Mouse (Mus musculus): Measurements from ENCODE around the gene Pou3f1. TPM values are rescaled to one million over a fixed set of nuclear protein-coding genes. Genes with fewer than 3 reads are reported as not detected.

Gene Pou3f1
- polyA plus RNA-seq, 1 experiment: not detected

- H3K4me3 ChIP-seq (ENCODE audit: insufficient read depth, low read length): no peak overlapping the region
- no peaks in the 10 kb centered on the region for H3K4me1 ChIP-seq (ENCODE audit: control insufficient read depth, insufficient read depth, low read length)
- TF ChIP-seq POLR2A (IDR thresholded peaks at IDR 0.05; ENCODE audit: low read depth, low read length): no peak
- no peak for TF ChIP-seq CTCF (IDR thresholded peaks at IDR 0.05; ENCODE audit: borderline replicate concordance, insufficient read depth, low read length)
- no peak overlapping the region for H3K27ac ChIP-seq (ENCODE audit: insufficient read depth, low read length)
Measured at GRCm38 (mm10) chr4:124622566-124622965, 34.0 kb upstream of the Pou3f1 start.

DNA sequence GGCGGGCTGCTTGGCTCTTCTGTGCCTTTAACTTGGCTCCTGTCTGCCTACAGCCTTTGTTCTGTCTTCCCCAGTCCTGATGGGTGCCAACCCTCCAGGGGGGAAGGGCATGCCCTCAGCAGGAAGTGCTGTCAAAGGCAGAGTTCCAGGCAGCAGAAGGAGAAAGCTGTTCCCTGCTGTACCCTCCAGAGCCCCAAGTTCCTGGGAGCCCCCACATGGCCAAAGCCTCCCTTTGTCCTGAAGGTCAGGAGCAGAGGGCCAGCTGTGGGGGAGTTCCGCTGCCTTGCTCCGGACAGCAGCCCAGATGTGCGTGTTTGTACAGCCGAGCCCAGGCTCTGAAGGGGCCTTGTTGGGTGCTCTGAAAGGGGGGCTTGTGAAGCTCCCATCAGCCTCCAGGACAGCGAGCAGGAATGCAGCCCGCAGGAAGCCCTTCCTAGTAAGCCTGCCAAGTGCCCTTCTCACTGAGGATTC, 32.5 kb upstream of the Pou3f1 start:
- no peak for TF ChIP-seq CTCF (IDR thresholded peaks at IDR 0.05; ENCODE audit: borderline replicate concordance, insufficient read depth, low read length)
- TF ChIP-seq POLR2A (IDR thresholded peaks at IDR 0.05; ENCODE audit: low read depth, low read length): no peak
- no peak overlapping the region for H3K4me3 ChIP-seq (ENCODE audit: insufficient read depth, low read length)
- no peaks in the 10 kb centered on the region for H3K4me1 ChIP-seq (ENCODE audit: control insufficient read depth, insufficient read depth, low read length)
- no peak overlapping the region for H3K27ac ChIP-seq (ENCODE audit: insufficient read depth, low read length)

DNA sequence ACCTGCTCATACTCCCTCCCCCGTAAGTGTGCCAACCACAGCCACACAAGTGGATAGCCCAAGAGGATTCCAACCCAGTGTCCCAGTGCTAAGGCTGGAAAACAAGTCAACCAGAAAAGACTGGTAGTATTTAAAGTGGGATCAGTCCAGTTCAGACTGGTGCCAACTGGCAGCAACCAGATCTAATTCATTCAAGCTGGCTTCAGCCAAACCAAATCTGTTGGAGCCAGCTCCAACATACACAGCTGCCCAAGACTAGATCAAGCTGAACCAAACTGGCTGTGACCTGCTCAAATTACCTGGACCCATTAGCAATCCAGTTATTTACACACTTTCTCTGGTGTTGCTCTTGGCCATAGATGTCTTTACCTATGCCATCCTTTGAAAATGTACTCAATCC, 29.8 kb upstream of the Pou3f1 start:
- no peaks in the 10 kb centered on the region for H3K4me1 ChIP-seq (ENCODE audit: control insufficient read depth, insufficient read depth, low read length)
- H3K4me3 ChIP-seq (ENCODE audit: insufficient read depth, low read length): no peak overlapping the region
- H3K27ac ChIP-seq (ENCODE audit: insufficient read depth, low read length): no peak overlapping the region
- TF ChIP-seq POLR2A (IDR thresholded peaks at IDR 0.05; ENCODE audit: low read depth, low read length): no peak
- no peak for TF ChIP-seq CTCF (IDR thresholded peaks at IDR 0.05; ENCODE audit: borderline replicate concordance, insufficient read depth, low read length)

DNA sequence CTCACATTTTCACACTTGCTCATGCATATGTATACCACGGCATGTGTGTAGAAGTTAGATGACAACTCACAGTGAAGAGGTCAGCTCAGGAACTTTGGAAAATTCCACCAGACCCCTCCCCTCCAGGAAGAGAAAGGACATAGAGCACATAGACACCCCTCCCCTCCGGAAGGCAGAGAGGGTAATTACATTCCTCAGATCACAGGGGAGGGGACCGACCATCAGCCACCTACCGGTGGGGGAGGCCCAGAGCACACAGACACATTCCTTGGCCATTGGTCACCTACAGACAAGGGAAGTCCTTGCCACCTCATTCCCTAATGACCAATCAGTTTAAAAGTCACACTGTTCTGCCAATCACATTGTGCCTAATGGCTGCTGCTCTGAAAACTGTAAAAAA, 25.2 kb upstream of the Pou3f1 start:
- Histone ChIP-seq H3K27ac (ENCODE audit: insufficient read depth, low read length) (no peak overlapping the region), H3K4me3 (ENCODE audit: insufficient read depth, low read length) (no peak overlapping the region), H3K4me1 (ENCODE audit: control insufficient read depth, insufficient read depth, low read length) (no peaks in the 10 kb centered on the region)
- TF ChIP-seq CTCF (IDR thresholded peaks at IDR 0.05; ENCODE audit: borderline replicate concordance, insufficient read depth, low read length) (no peak), POLR2A (IDR thresholded peaks at IDR 0.05; ENCODE audit: low read depth, low read length) (no peak)

GRCm38 (mm10) chr4:124632856-124633255, 23.8 kb upstream of the Pou3f1 start:
- TF ChIP-seq CTCF (IDR thresholded peaks at IDR 0.05; ENCODE audit: borderline replicate concordance, insufficient read depth, low read length): no peak
- TF ChIP-seq POLR2A (IDR thresholded peaks at IDR 0.05; ENCODE audit: low read depth, low read length): no peak
- no peak overlapping the region for H3K27ac ChIP-seq (ENCODE audit: insufficient read depth, low read length)
- no peak overlapping the region for H3K4me3 ChIP-seq (ENCODE audit: insufficient read depth, low read length)
- H3K4me1 ChIP-seq (ENCODE audit: control insufficient read depth, insufficient read depth, low read length): no peaks in the 10 kb centered on the region

DNA sequence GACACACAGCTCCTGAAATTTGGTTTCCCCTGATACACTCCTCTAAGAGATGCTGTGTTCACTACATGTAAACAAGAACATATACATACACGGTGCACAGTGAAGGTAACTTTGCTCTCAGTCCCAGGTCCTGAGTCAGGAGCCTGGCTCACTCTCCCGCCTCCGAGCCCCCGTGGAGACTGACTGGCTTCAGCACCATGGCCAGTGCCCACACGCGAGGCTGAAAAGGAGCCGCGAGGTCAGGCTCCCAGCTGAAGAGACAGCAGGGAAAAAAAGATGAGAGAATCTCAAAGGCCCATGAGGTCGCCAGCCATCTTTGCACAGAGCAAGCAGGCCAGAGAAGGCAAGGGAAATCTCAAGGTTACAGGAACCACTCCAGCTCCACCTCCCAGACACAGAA, 23.3 kb upstream of the Pou3f1 start:
- H3K4me1 ChIP-seq (ENCODE audit: control insufficient read depth, insufficient read depth, low read length): no peaks in the 10 kb centered on the region

DNA sequence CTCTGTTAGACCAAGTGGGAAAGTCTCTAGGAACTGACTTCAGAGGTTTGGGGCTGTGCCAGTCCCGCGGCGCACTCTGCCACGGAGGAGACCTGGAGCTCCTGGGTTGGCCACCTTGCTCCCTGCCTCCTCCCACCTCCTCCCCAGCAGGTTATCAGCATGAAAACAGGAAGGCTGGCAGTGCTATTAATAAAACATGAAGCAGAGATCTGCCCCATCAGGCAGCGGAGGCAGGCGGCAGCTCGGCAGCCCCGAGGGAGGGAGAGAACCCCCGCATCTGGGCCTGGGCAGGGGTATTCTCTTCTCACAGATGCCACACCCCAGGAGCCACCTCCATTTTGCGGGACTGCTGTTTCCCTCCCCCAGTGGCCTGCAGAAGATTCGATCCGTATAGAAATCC, 16.9 kb upstream of the Pou3f1 start:
- Histone ChIP-seq H3K4me3 (ENCODE audit: insufficient read depth, low read length) (no peak overlapping the region), H3K4me1 (ENCODE audit: control insufficient read depth, insufficient read depth, low read length) (0 out of 2 replicates have a peak, but pooled peaks cover 1% of the 10 kb centered on the region), H3K27ac (ENCODE audit: insufficient read depth, low read length) (no peak overlapping the region)
- TF ChIP-seq CTCF (IDR thresholded peaks at IDR 0.05; ENCODE audit: borderline replicate concordance, insufficient read depth, low read length): no peak
- TF ChIP-seq POLR2A (IDR thresholded peaks at IDR 0.05; ENCODE audit: low read depth, low read length): no peak

More for the DNA sequence above, 23.3 kb upstream of the Pou3f1 start:
- no peak overlapping the region for H3K4me3 ChIP-seq (ENCODE audit: insufficient read depth, low read length)
- TF ChIP-seq CTCF (IDR thresholded peaks at IDR 0.05; ENCODE audit: borderline replicate concordance, insufficient read depth, low read length) (no peak), POLR2A (IDR thresholded peaks at IDR 0.05; ENCODE audit: low read depth, low read length) (no peak)
- no peak overlapping the region for H3K27ac ChIP-seq (ENCODE audit: insufficient read depth, low read length)

DNA sequence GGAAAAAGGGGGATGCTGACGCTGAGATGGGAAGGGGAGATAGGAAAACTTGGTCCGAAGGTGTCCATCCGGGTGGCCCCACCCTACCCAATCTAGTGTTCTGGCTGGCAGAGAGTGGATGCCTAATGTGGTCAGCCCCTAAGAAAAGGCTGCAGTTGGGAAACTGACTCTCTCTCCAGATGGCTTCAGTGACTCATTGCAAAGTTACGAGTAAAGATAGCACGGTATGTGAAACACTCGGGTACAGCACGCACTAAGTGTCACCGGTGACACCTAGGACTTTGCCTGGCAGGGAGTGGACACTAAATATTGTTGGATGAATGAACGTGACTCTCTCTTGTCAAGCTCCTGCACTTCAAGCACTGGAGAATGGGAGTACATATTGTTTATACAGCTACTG, 12.7 kb upstream of the Pou3f1 start:
- H3K27ac ChIP-seq (ENCODE audit: insufficient read depth, low read length): no peak overlapping the region
- H3K4me3 ChIP-seq (ENCODE audit: insufficient read depth, low read length): no peak overlapping the region
- peaks cover 7% of the 10 kb centered on the region; the same call in 1 of the 2 replicates for H3K4me1 ChIP-seq (ENCODE audit: control insufficient read depth, insufficient read depth, low read length)
- no peak for TF ChIP-seq CTCF (IDR thresholded peaks at IDR 0.05; ENCODE audit: borderline replicate concordance, insufficient read depth, low read length)
- TF ChIP-seq POLR2A (IDR thresholded peaks at IDR 0.05; ENCODE audit: low read depth, low read length): no peak

DNA sequence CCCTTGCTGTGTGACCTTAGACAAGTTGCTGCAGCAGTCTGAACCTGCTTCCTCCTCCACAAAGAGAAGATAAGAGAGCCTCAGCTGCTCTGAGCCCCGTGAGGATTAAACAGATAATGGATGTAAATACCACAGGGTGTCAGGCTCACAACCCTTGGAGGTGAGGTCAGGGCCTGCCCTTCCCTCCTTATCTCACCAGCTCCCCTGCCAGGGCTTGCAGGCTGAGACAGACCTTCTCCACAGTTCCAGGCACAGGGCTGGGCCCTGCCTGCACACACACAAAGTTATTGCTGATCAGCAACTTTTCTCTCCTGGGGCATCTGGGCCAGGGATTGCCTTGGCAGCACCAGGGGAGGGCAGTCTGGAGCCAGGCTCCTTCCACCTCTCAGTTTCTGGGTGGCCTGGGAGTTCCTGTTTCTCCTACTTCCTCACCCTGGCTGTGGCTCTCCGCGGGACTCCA, 11.6 kb upstream of the Pou3f1 start:
- H3K4me3 ChIP-seq (ENCODE audit: insufficient read depth, low read length): no peak overlapping the region
- TF ChIP-seq POLR2A (IDR thresholded peaks at IDR 0.05; ENCODE audit: low read depth, low read length): no peak
- no peak for TF ChIP-seq CTCF (IDR thresholded peaks at IDR 0.05; ENCODE audit: borderline replicate concordance, insufficient read depth, low read length)
- H3K4me1 ChIP-seq (ENCODE audit: control insufficient read depth, insufficient read depth, low read length): peaks cover 7% of the 10 kb centered on the region; the same call in 1 of the 2 replicates
- no peak overlapping the region for H3K27ac ChIP-seq (ENCODE audit: insufficient read depth, low read length)

- TF ChIP-seq POLR2A (IDR thresholded peaks at IDR 0.05; ENCODE audit: low read depth, low read length): no peak
- TF ChIP-seq CTCF (IDR thresholded peaks at IDR 0.05; ENCODE audit: borderline replicate concordance, insufficient read depth, low read length): no peak
- H3K27ac ChIP-seq (ENCODE audit: insufficient read depth, low read length): no peak overlapping the region
- H3K4me3 ChIP-seq (ENCODE audit: insufficient read depth, low read length): no peak overlapping the region
- peaks cover 7% of the 10 kb centered on the region; the same call in 1 of the 2 replicates for H3K4me1 ChIP-seq (ENCODE audit: control insufficient read depth, insufficient read depth, low read length)
Measured at GRCm38 (mm10) chr4:124646591-124646990, 10.0 kb upstream of the Pou3f1 start.
